Mouse (Mus musculus) intestine, postnatal 0 days (tissue): ENCODE measurements at regions not wholly inside any gene's neighbourhood (a gene's known extent, or its start where the extent isn't known, plus 50 kb on each side); places are given as distances from the start of the nearest gene placed in this dataset.
"Not testable (repeated sequence)": the region's sequence is repeated elsewhere in the genome, so short reads cannot be mapped to it uniquely, and the experiment has no call there.

ENCODE experiments used
- ATAC-seq: fragments of 200-750 bp; cut with Nextera tagmentation; 2 replicates; pipeline ENCODE4 v1.8.0; 2017; ENCODE audit warnings: mild to moderate bottlenecking, moderate TSS enrichment, moderate library complexity
- H3K27ac ChIP-seq: fragments of 300-500 bp; sonication (generic); 2 replicates; pipeline ENCODE4 v1.5.1; 2014; ENCODE audit warnings: mild to moderate bottlenecking, low read depth, low read length, moderate library complexity
- H3K27me3 ChIP-seq: fragments of 300-500 bp; sonication (generic); replicated peaks from 2 replicates; pipeline ENCODE4 v1.6.1; 2014; ENCODE audit warnings: low read length, mixed read lengths; ENCODE audit not compliant: control insufficient read depth, insufficient read depth
- H3K36me3 ChIP-seq: fragments of 300-500 bp; sonication (generic); 2 replicates; pipeline ENCODE4 v1.6.1; 2014; ENCODE audit warnings: mild to moderate bottlenecking, moderate library complexity; ENCODE audit not compliant: control insufficient read depth, insufficient read depth
- H3K4me1 ChIP-seq: fragments of 300-500 bp; sonication (generic); replicated peaks from 2 replicates; pipeline ENCODE4 v1.6.1; 2014; ENCODE audit warnings: antibody characterized with exemption, low read length, mixed read lengths; ENCODE audit not compliant: control insufficient read depth, insufficient read depth
- H3K4me2 ChIP-seq: fragments of 300-500 bp; sonication (generic); replicated peaks from 2 replicates; pipeline ENCODE4 v1.6.1; 2014; ENCODE audit warnings: low read depth, mild to moderate bottlenecking, moderate library complexity
- H3K4me3 ChIP-seq: fragments of 300-500 bp; sonication (generic); 2 replicates; pipeline ENCODE4 v1.5.1; 2014; ENCODE audit warnings: low read depth, low read length
- H3K9ac ChIP-seq: fragments of 300-500 bp; sonication (generic); 2 replicates; pipeline ENCODE4 v1.6.1; 2014; ENCODE audit warnings: mild to moderate bottlenecking, low read depth, low read length
- H3K9me3 ChIP-seq: fragments of 300-500 bp; sonication (generic); 2 replicates; pipeline ENCODE4 v1.6.1; 2016; ENCODE audit warnings: mixed run types; ENCODE audit not compliant: control insufficient read depth
- CTCF ChIP-seq: sonication (generic); IDR thresholded peaks from 2 replicates; pipeline ENCODE4 v1.5.1; 2016; ENCODE audit warnings: low read depth, mild to moderate bottlenecking, control low read depth, antibody characterized with exemption, moderate library complexity
- WGBS: fragments of 180-500 bp; shearing (Covaris S2); extraction: QIAGEN DNeasy Blood & Tissue Kit; methylation state at CpG from one replicate; pipeline ENCODE4 v1.1.7; 2014; 5-methylcytosine and 5-hydroxymethylcytosine counted together

- no peak for TF ChIP-seq CTCF
- Histone ChIP-seq H3K36me3 (no peaks in the 10 kb centered on the region), H3K9me3 (no peaks in the 10 kb centered on the region)
Observed at GRCm38 (mm10) chr10:126295853-126296252, 329.9 kb downstream of the Lrig3 start.

GRCm38 (mm10) chr10:126291765-126292164 is 325.8 kb downstream of the Lrig3 start:
- H3K27me3 ChIP-seq: no peaks in the 10 kb centered on the region
- no peak overlapping the region for H3K9ac ChIP-seq
- no peaks in the 10 kb centered on the region for H3K9me3 ChIP-seq
- H3K27ac ChIP-seq: no peak overlapping the region
- no peak for TF ChIP-seq CTCF
- no peak for ATAC-seq
- no peaks in the 10 kb centered on the region for H3K36me3 ChIP-seq
- H3K4me1 ChIP-seq: no peaks in the 10 kb centered on the region
- no peak overlapping the region for H3K4me3 ChIP-seq
- no peak overlapping the region for H3K4me2 ChIP-seq

More at GRCm38 (mm10) chr10:126295853-126296252, 329.9 kb downstream of the Lrig3 start:
- Histone ChIP-seq H3K4me3 (no peak overlapping the region), H3K27ac (no peak overlapping the region), H3K9ac (no peak overlapping the region), H3K4me1 (no peaks in the 10 kb centered on the region), H3K4me2 (no peak overlapping the region), H3K27me3 (no peaks in the 10 kb centered on the region)
- ATAC-seq: no peak
- 69% methylated on average over 7 of the region's 7 CpGs for WGBS

GRCm38 (mm10) chr10:126285096-126285495 is 319.1 kb downstream of the Lrig3 start:
- not testable (repeated sequence) for H3K9me3 ChIP-seq, H3K36me3 ChIP-seq, H3K4me1 ChIP-seq, H3K27me3 ChIP-seq, H3K9ac ChIP-seq, H3K27ac ChIP-seq, ATAC-seq, H3K4me3 ChIP-seq, H3K4me2 ChIP-seq
- WGBS: 94% methylated on average over 8 of the region's 13 CpGs

- no peak overlapping the region for H3K27ac ChIP-seq
Observed at GRCm38 (mm10) chr10:126270376-126270775, 304.4 kb downstream of the Lrig3 start.

GRCm38 (mm10) chr10:126267321-126267998 is 301.5 kb downstream of the Lrig3 start:
- no peak overlapping the region for H3K9ac ChIP-seq
- no peak overlapping the region for H3K4me2 ChIP-seq
- no peak for ATAC-seq
- no peak for TF ChIP-seq CTCF
- no peak overlapping the region for H3K27ac ChIP-seq
- no peak overlapping the region for H3K4me3 ChIP-seq
- H3K9me3 ChIP-seq: no peaks in the 10 kb centered on the region
- no peaks in the 10 kb centered on the region for H3K36me3 ChIP-seq
- H3K27me3 ChIP-seq: no peaks in the 10 kb centered on the region
- H3K4me1 ChIP-seq: no peaks in the 10 kb centered on the region
- 94% methylated on average over 2 of the region's 2 CpGs for WGBS

More at GRCm38 (mm10) chr10:126270376-126270775, 304.4 kb downstream of the Lrig3 start:
- ATAC-seq: no peak
- no peak overlapping the region for H3K4me2 ChIP-seq
- no peaks in the 10 kb centered on the region for H3K27me3 ChIP-seq
- no peaks in the 10 kb centered on the region for H3K36me3 ChIP-seq
- no peak for TF ChIP-seq CTCF
- H3K4me1 ChIP-seq: no peaks in the 10 kb centered on the region
- H3K4me3 ChIP-seq: no peak overlapping the region
- WGBS: 92% methylated on average over 12 of the region's 12 CpGs
- no peaks in the 10 kb centered on the region for H3K9me3 ChIP-seq
- no peak overlapping the region for H3K9ac ChIP-seq

GRCm38 (mm10) chr10:126257171-126257570 is 291.2 kb downstream of the Lrig3 start:
- Histone ChIP-seq H3K4me2 (no peak overlapping the region), H3K27me3 (no peaks in the 10 kb centered on the region), H3K4me3 (no peak overlapping the region), H3K9me3 (no peaks in the 10 kb centered on the region), H3K9ac (no peak overlapping the region), H3K27ac (no peak overlapping the region), H3K4me1 (no peaks in the 10 kb centered on the region), H3K36me3 (no peaks in the 10 kb centered on the region)
- no peak for TF ChIP-seq CTCF
- WGBS: 80% methylated on average over 8 of the region's 8 CpGs
- ATAC-seq: no peak

- no peak overlapping the region for H3K4me3 ChIP-seq
- 89% methylated on average over 4 of the region's 4 CpGs for WGBS
- no peak overlapping the region for H3K9ac ChIP-seq
- H3K36me3 ChIP-seq: no peaks in the 10 kb centered on the region
- no peak for TF ChIP-seq CTCF
- no peaks in the 10 kb centered on the region for H3K4me1 ChIP-seq
- no peak overlapping the region for H3K27ac ChIP-seq
- no peak overlapping the region for H3K4me2 ChIP-seq
- H3K9me3 ChIP-seq: no peaks in the 10 kb centered on the region
- no peaks in the 10 kb centered on the region for H3K27me3 ChIP-seq
- ATAC-seq: no peak
Observed at GRCm38 (mm10) chr10:126254198-126254597, 288.2 kb downstream of the Lrig3 start.
